Mouse (Mus musculus) intestine, embryonic 14.5 days (tissue): ENCODE data around the gene Cd40lg. TPM values are rescaled to one million over a fixed set of nuclear protein-coding genes. Genes with fewer than 3 reads are reported as not detected.

Experiments used
- ATAC-seq: fragments of 200-750 bp; cut with Nextera tagmentation; replicated peaks from 2 replicates; pipeline ENCODE4 v1.8.0; 2017; ENCODE audit warnings: low read depth, moderate number of reproducible peaks, moderate TSS enrichment, moderate library complexity; ENCODE audit not compliant: low FRiP score, low TSS enrichment
- DNase-seq: peaks from one replicate; pipeline ENCODE4 v3.0.0-alpha.2; 2018; ENCODE audit warnings: low spot score
- H3K27ac ChIP-seq: fragments of 300-500 bp; sonication (generic); 2 replicates; pipeline ENCODE4 v1.5.1; 2014; ENCODE audit warnings: low read depth, mild to moderate bottlenecking, control low read depth
- H3K27me3 ChIP-seq: fragments of 300-500 bp; sonication (generic); replicated peaks from 2 replicates; pipeline ENCODE4 v1.6.1; 2014; ENCODE audit warnings: low read length, control low read depth; ENCODE audit not compliant: control insufficient read depth, insufficient read depth
- H3K36me3 ChIP-seq: fragments of 300-500 bp; sonication (generic); 2 replicates; pipeline ENCODE4 v1.6.1; 2014; ENCODE audit warnings: low read length, control low read depth; ENCODE audit not compliant: control insufficient read depth, insufficient read depth
- H3K4me1 ChIP-seq: fragments of 300-500 bp; sonication (generic); replicated peaks from 2 replicates; pipeline ENCODE4 v1.6.1; 2014; ENCODE audit warnings: low read length, control low read depth, mixed read lengths; ENCODE audit not compliant: control insufficient read depth, insufficient read depth
- H3K4me2 ChIP-seq: fragments of 300-500 bp; sonication (generic); 2 replicates; pipeline ENCODE4 v1.6.1; 2014; ENCODE audit warnings: low read length
- H3K4me3 ChIP-seq: fragments of 300-500 bp; sonication (generic); 2 replicates; pipeline ENCODE4 v1.5.1; 2014; ENCODE audit warnings: low read depth, low read length, control low read depth, mixed read lengths
- H3K9ac ChIP-seq: fragments of 300-500 bp; sonication (generic); 2 replicates; pipeline ENCODE4 v1.6.1; 2014; ENCODE audit warnings: mild to moderate bottlenecking, low read length
- H3K9me3 ChIP-seq: fragments of 300-500 bp; sonication (generic); 2 replicates; pipeline ENCODE4 v1.6.1; 2016; ENCODE audit warnings: low read length, control low read depth; ENCODE audit not compliant: control insufficient read depth
- WGBS: fragments of 180-500 bp; shearing (Covaris S2); extraction: QIAGEN DNeasy Blood & Tissue Kit; methylation state at CpG from one replicate; pipeline ENCODE4 v1.1.7; 2014; 5-methylcytosine and 5-hydroxymethylcytosine counted together
- polyA plus RNA-seq: library from polyadenylated mRNA; unstranded; fragments of >200 nt; fragmentation: Nextera tagmentation; extraction: Ambion mirVana; gene quantifications from 2 replicates; pipeline ENCODE4 v1.2.1, GENCODE M21; 2014

Gene Cd40lg
- not detected in 2 replicates for polyA plus RNA-seq

GRCm38 (mm10) chrX:57211876-57212275, at the start of gene Cd40lg:
TSS of gene Cd40lg (plus strand) at chrX:57212143.
- DNase-seq: no peak
- Histone ChIP-seq H3K4me1 (no peaks in the 10 kb centered on the region), H3K4me2 (no peak within 1 kb of the TSS), H3K27me3 (no peaks in the 10 kb centered on the region), H3K27ac (no peak within 1 kb of the TSS), H3K36me3 (no peaks in the 10 kb centered on the region), H3K4me3 (no peak within 1 kb of the TSS), H3K9ac (no peak within 1 kb of the TSS), H3K9me3 (no peaks in the 10 kb centered on the region)
- 87% methylated on average over 9 of the region's 9 CpGs for WGBS
- no peak for ATAC-seq

- no peaks in the 10 kb centered on the region for H3K4me1 ChIP-seq
- ATAC-seq (no peak), DNase-seq (no peak)
- no peaks in the 10 kb centered on the region for H3K27me3 ChIP-seq
- H3K4me2 ChIP-seq: no peak overlapping the region
- WGBS: 83% methylated on average over 1 of the region's 1 CpGs
- H3K4me3 ChIP-seq: no peak overlapping the region
- no peak overlapping the region for H3K27ac ChIP-seq
- H3K9ac ChIP-seq: no peak overlapping the region
- H3K36me3 ChIP-seq: no peaks in the 10 kb centered on the region
- H3K9me3 ChIP-seq: no peaks in the 10 kb centered on the region
Measured at GRCm38 (mm10) chrX:57166549-57166948, 45.4 kb upstream of the Cd40lg start.

GRCm38 (mm10) chrX:57171269-57171668, 40.7 kb upstream of the Cd40lg start:
- Histone ChIP-seq H3K4me2 (no peak overlapping the region), H3K4me3 (no peak overlapping the region), H3K4me1 (no peaks in the 10 kb centered on the region), H3K27ac (no peak overlapping the region), H3K36me3 (no peaks in the 10 kb centered on the region), H3K9ac (no peak overlapping the region), H3K27me3 (no peaks in the 10 kb centered on the region), H3K9me3 (no peaks in the 10 kb centered on the region)
- no peak for ATAC-seq
- DNase-seq: no peak

GRCm38 (mm10) chrX:57177225-57177779, 34.6 kb upstream of the Cd40lg start:
- WGBS: 91% methylated on average over 13 of the region's 13 CpGs
- no peaks in the 10 kb centered on the region for H3K4me1 ChIP-seq
- no peaks in the 10 kb centered on the region for H3K36me3 ChIP-seq
- H3K9me3 ChIP-seq: no peaks in the 10 kb centered on the region
- H3K4me2 ChIP-seq: no peak overlapping the region
- no peak overlapping the region for H3K27ac ChIP-seq
- H3K27me3 ChIP-seq: no peaks in the 10 kb centered on the region
- DNase-seq (no peak), ATAC-seq (no peak)
- no peak overlapping the region for H3K9ac ChIP-seq
- H3K4me3 ChIP-seq: no peak overlapping the region

GRCm38 (mm10) chrX:57182470-57182869, 29.5 kb upstream of the Cd40lg start:
- H3K4me1 ChIP-seq: no peaks in the 10 kb centered on the region
- 79% methylated on average over 2 of the region's 2 CpGs for WGBS
- no peak overlapping the region for H3K4me3 ChIP-seq
- no peaks in the 10 kb centered on the region for H3K9me3 ChIP-seq
- no peak overlapping the region for H3K27ac ChIP-seq
- H3K36me3 ChIP-seq: no peaks in the 10 kb centered on the region
- no peak overlapping the region for H3K4me2 ChIP-seq
- H3K27me3 ChIP-seq: no peaks in the 10 kb centered on the region
- H3K9ac ChIP-seq: no peak overlapping the region
- DNase-seq (no peak), ATAC-seq (no peak)

- no peak overlapping the region for H3K4me2 ChIP-seq
- H3K9ac ChIP-seq: no peak overlapping the region
- no peaks in the 10 kb centered on the region for H3K36me3 ChIP-seq
- H3K27me3 ChIP-seq: no peaks in the 10 kb centered on the region
- no peak overlapping the region for H3K4me3 ChIP-seq
- H3K27ac ChIP-seq: no peak overlapping the region
- no peaks in the 10 kb centered on the region for H3K4me1 ChIP-seq
- no peaks in the 10 kb centered on the region for H3K9me3 ChIP-seq
- WGBS: 94% methylated on average over 3 of the region's 3 CpGs
- ATAC-seq (no peak), DNase-seq (no peak)
Measured at GRCm38 (mm10) chrX:57183359-57183758, 28.6 kb upstream of the Cd40lg start.

- ATAC-seq (no peak), DNase-seq (no peak)
- Histone ChIP-seq H3K36me3 (no peaks in the 10 kb centered on the region), H3K4me1 (no peaks in the 10 kb centered on the region), H3K4me2 (no peak overlapping the region), H3K9me3 (no peaks in the 10 kb centered on the region), H3K9ac (no peak overlapping the region), H3K27me3 (no peaks in the 10 kb centered on the region), H3K27ac (no peak overlapping the region), H3K4me3 (no peak overlapping the region)
- WGBS: 86% methylated on average over 8 of the region's 8 CpGs
Measured at GRCm38 (mm10) chrX:57187301-57187700, 24.6 kb upstream of the Cd40lg start.

- H3K36me3 ChIP-seq: no peaks in the 10 kb centered on the region
- H3K27me3 ChIP-seq: no peaks in the 10 kb centered on the region
- H3K4me3 ChIP-seq: no peak overlapping the region
- H3K27ac ChIP-seq: no peak overlapping the region
- no peaks in the 10 kb centered on the region for H3K9me3 ChIP-seq
- DNase-seq (no peak), ATAC-seq (no peak)
- H3K4me2 ChIP-seq: no peak overlapping the region
- WGBS: 79% methylated on average over 5 of the region's 5 CpGs
- no peaks in the 10 kb centered on the region for H3K4me1 ChIP-seq
- no peak overlapping the region for H3K9ac ChIP-seq
Measured at GRCm38 (mm10) chrX:57189335-57189734, 22.6 kb upstream of the Cd40lg start.

- WGBS: 85% methylated on average over 9 of the region's 9 CpGs
- Histone ChIP-seq H3K36me3 (no peaks in the 10 kb centered on the region), H3K9ac (no peak overlapping the region), H3K27ac (no peak overlapping the region), H3K27me3 (no peaks in the 10 kb centered on the region), H3K9me3 (no peaks in the 10 kb centered on the region), H3K4me2 (no peak overlapping the region), H3K4me3 (no peak overlapping the region), H3K4me1 (no peaks in the 10 kb centered on the region)
- ATAC-seq (no peak), DNase-seq (no peak)
Measured at GRCm38 (mm10) chrX:57196319-57196718, 15.6 kb upstream of the Cd40lg start.
